Mouse (Mus musculus): ENCODE measurements around the gene Slpi.

- no peak for TF ChIP-seq CTCF (IDR thresholded peaks at IDR 0.05; ENCODE audit: extremely low read depth, insufficient read depth, insufficient read length, insufficient replicate concordance)
- TF ChIP-seq POLR2A (IDR thresholded peaks at IDR 0.05; ENCODE audit: low read depth, low read length), result no peak
These were observed 39.6 kb upstream of the Slpi start for GRCm38 (mm10) chr2:164428451-164428850.

All from spleen, adult 2 months (tissue).